Mouse (Mus musculus): ENCODE results near the gene Sgsh. TPM values are rescaled to one million over a fixed set of nuclear protein-coding genes. Genes with fewer than 3 reads are reported as not detected.
A peak's percentile ranks its signal among the peaks of the same experiment; 100 is the strongest.

Sgsh gene
- total and polyA plus RNA-seq, 3 experiments: 13.2 to 26.5 (median 14.5) TPM

GRCm38 (mm10) chr11:119394210-119394609 lies 38.9 kb upstream of the Sgsh start:
- DNase-seq (ENCODE audit: low spot score) (no peak), ATAC-seq (ENCODE audit: extremely low read depth, insufficient number of reproducible peaks, low FRiP score, poor library complexity, severe bottlenecking) (no peak)
- H3K4me1 ChIP-seq (ENCODE audit: insufficient read depth, low read depth, low read length): peaks cover 63% of the 10 kb centered on the region
- peaks cover 17% of the 10 kb centered on the region for H3K27me3 ChIP-seq (ENCODE audit: insufficient read depth, low read length)
- peak overlapping the region; percentile 73; the same call in 1 of the 2 replicates for H3K4me3 ChIP-seq (ENCODE audit: low read depth, low read length)
- peaks cover 30% of the 10 kb centered on the region for H3K36me3 ChIP-seq (replicated peaks)
- no peaks in the 10 kb centered on the region for H3K9me3 ChIP-seq (replicated peaks)
- TF ChIP-seq GATA1 (IDR thresholded peaks at IDR 0.05; ENCODE audit: borderline replicate concordance, low read length): no peak
- TF ChIP-seq CTCF (IDR thresholded peaks at IDR 0.05; ENCODE audit: low read depth, low read length): no peak
- no peak for TF ChIP-seq POLR2AphosphoS5 (IDR thresholded peaks at IDR 0.05; ENCODE audit: insufficient replicate concordance, low read depth, low read length)
- no peak for TF ChIP-seq TAL1 (conservative IDR thresholded peaks at IDR 0.05; ENCODE audit: low read depth, low read length)

GRCm38 (mm10) chr11:119393483-119393804 lies 38.1 kb upstream of the Sgsh start:
- Histone ChIP-seq H3K27me3 (ENCODE audit: insufficient read depth, low read length) (peaks cover 25% of the 10 kb centered on the region), H3K36me3 (replicated peaks) (peaks cover 30% of the 10 kb centered on the region), H3K4me3 (ENCODE audit: low read depth, low read length) (peak overlapping the region; percentile 73), H3K9me3 (replicated peaks) (no peaks in the 10 kb centered on the region), H3K4me1 (ENCODE audit: insufficient read depth, low read depth, low read length) (peaks cover 63% of the 10 kb centered on the region)
- TF ChIP-seq GATA1 (IDR thresholded peaks at IDR 0.05; ENCODE audit: borderline replicate concordance, low read length) (no peak), TAL1 (conservative IDR thresholded peaks at IDR 0.05; ENCODE audit: low read depth, low read length) (no peak), GATA2 (IDR thresholded peaks at IDR 0.05; ENCODE audit: borderline replicate concordance, low read depth, low read length) (no peak), CTCF (IDR thresholded peaks at IDR 0.05; ENCODE audit: low read depth, low read length) (no peak), POLR2AphosphoS5 (IDR thresholded peaks at IDR 0.05; ENCODE audit: insufficient replicate concordance, low read depth, low read length) (no peak)
- ATAC-seq (ENCODE audit: extremely low read depth, insufficient number of reproducible peaks, low FRiP score, poor library complexity, severe bottlenecking) (no peak), DNase-seq (ENCODE audit: low spot score) (peak; percentile 35)

DNA sequence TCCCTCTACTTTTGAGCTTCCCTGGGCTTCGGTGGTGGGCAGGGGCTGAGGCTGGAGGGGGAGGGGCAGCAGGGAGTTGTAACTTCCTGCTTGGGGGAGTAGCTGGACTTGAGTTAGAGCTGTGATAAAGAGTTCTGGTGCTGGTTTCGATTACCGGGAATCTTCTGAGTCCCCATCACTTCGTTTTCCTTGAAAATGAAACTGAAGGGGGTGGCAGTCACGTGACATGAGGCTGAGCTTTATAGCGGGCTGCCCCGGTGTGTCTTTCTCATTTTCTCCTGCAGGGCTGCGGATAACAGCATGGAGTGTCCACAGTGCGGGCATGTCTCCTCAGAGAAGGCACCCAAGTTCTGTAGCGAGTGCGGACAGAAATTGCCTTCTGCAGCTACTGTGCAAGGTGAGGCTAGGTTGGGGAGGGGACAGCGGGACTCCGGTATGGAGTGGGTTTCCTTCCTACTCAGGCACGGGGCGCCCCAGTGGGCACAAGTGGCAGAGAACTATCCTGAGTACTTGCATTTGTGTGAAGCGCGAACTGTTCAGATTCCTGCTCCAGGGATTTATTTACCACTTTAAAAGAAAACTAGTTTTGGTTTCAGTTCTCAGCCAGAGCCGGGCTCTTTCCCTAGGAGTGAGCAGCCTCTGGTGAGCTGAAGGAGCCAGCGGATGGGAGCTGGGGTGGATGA lies 37.6 kb upstream of the Sgsh start, which contains the start of gene Rnf213:
Rnf213 (plus strand) TSS at position 301 of the 683 bp plus-strand sequence.
- H3K9me3 ChIP-seq (replicated peaks): no peaks in the 10 kb centered on the region
- DNase-seq (ENCODE audit: low spot score) (peak; percentile 77), ATAC-seq (ENCODE audit: extremely low read depth, insufficient number of reproducible peaks, low FRiP score, poor library complexity, severe bottlenecking) (peak; percentile 35; the same call in 1 of the 2 replicates)
- TF ChIP-seq CTCF (IDR thresholded peaks at IDR 0.05; ENCODE audit: low read depth, low read length) (0 out of 2 replicates have a peak, but pooled peaks have one; percentile 5), POLR2AphosphoS5 (IDR thresholded peaks at IDR 0.05; ENCODE audit: insufficient replicate concordance, low read depth, low read length) (0 out of 2 replicates have a peak, but pooled peaks have one; percentile 58), GATA1 (IDR thresholded peaks at IDR 0.05; ENCODE audit: borderline replicate concordance, low read length) (no peak), GATA2 (IDR thresholded peaks at IDR 0.05; ENCODE audit: borderline replicate concordance, low read depth, low read length) (no peak), TAL1 (conservative IDR thresholded peaks at IDR 0.05; ENCODE audit: low read depth, low read length) (no peak)
- peaks cover 28% of the 10 kb centered on the region for H3K27me3 ChIP-seq (ENCODE audit: insufficient read depth, low read length)
- peak within 1 kb of the TSS; percentile 73 for H3K4me3 ChIP-seq (ENCODE audit: low read depth, low read length)
- H3K4me1 ChIP-seq (ENCODE audit: insufficient read depth, low read depth, low read length): peaks cover 63% of the 10 kb centered on the region
- peaks cover 25% of the 10 kb centered on the region for H3K36me3 ChIP-seq (replicated peaks)

DNA sequence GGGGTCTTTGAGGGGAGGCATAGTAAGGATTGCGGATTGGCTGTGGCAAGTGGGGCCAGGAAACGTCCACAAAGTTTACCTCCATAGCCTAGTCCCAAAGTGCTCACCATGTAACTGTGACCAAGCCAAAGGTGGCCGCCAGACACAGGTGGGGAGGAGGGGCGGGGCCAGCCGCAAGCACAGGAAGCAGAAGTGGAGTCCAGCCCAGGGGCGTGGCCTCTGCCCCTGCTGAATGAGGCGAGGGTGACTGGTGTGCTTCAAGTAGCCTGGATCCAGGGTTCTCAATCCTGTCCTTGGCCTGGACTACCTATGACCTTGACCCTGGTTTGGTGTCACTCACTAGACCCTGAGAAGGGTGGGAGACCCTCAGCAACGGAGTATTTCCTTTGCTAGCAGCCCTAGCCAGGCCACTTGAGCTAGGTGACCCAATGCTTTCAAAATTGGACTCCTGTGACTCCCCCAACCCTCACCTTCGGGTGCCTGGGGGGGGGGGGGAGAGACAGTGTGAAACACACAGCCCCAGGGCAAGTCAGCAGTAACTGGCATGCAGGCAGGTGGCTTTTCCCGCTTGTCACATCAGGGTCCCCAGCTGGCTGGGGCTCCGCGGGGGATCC lies 36.8 kb upstream of the Sgsh start:
- Histone ChIP-seq H3K4me3 (ENCODE audit: low read depth, low read length) (peak overlapping the region; percentile 73), H3K27me3 (ENCODE audit: insufficient read depth, low read length) (peaks cover 35% of the 10 kb centered on the region), H3K4me1 (ENCODE audit: insufficient read depth, low read depth, low read length) (peaks cover 63% of the 10 kb centered on the region), H3K36me3 (replicated peaks) (peaks cover 23% of the 10 kb centered on the region), H3K9me3 (replicated peaks) (no peaks in the 10 kb centered on the region)
- TF ChIP-seq TAL1 (conservative IDR thresholded peaks at IDR 0.05; ENCODE audit: low read depth, low read length) (no peak), GATA2 (IDR thresholded peaks at IDR 0.05; ENCODE audit: borderline replicate concordance, low read depth, low read length) (no peak), POLR2AphosphoS5 (IDR thresholded peaks at IDR 0.05; ENCODE audit: insufficient replicate concordance, low read depth, low read length) (no peak), CTCF (IDR thresholded peaks at IDR 0.05; ENCODE audit: low read depth, low read length) (no peak), GATA1 (IDR thresholded peaks at IDR 0.05; ENCODE audit: borderline replicate concordance, low read length) (no peak)
- DNase-seq (ENCODE audit: low spot score): peak; percentile 72
- peak; percentile 71 for ATAC-seq (ENCODE audit: extremely low read depth, insufficient number of reproducible peaks, low FRiP score, poor library complexity, severe bottlenecking)

GRCm38 (mm10) chr11:119391386-119392000 lies 36.2 kb upstream of the Sgsh start:
- Histone ChIP-seq H3K9me3 (replicated peaks) (no peaks in the 10 kb centered on the region), H3K4me3 (ENCODE audit: low read depth, low read length) (peak overlapping the region; percentile 73), H3K27me3 (ENCODE audit: insufficient read depth, low read length) (peaks cover 35% of the 10 kb centered on the region), H3K4me1 (ENCODE audit: insufficient read depth, low read depth, low read length) (peaks cover 63% of the 10 kb centered on the region), H3K36me3 (replicated peaks) (peaks cover 20% of the 10 kb centered on the region)
- peak; percentile 22 for DNase-seq (ENCODE audit: low spot score)
- 0 out of 2 replicates have a peak, but pooled peaks have one; percentile 4 for ATAC-seq (ENCODE audit: extremely low read depth, insufficient number of reproducible peaks, low FRiP score, poor library complexity, severe bottlenecking)
- TF ChIP-seq CTCF (IDR thresholded peaks at IDR 0.05; ENCODE audit: low read depth, low read length) (no peak), POLR2AphosphoS5 (IDR thresholded peaks at IDR 0.05; ENCODE audit: insufficient replicate concordance, low read depth, low read length) (no peak), GATA2 (IDR thresholded peaks at IDR 0.05; ENCODE audit: borderline replicate concordance, low read depth, low read length) (no peak), TAL1 (conservative IDR thresholded peaks at IDR 0.05; ENCODE audit: low read depth, low read length) (0 out of 2 replicates have a peak, but pooled peaks have one; percentile 18)

Data from G1E (cell line).